Mouse (Mus musculus) brain, embryonic 14.5 days (tissue): ENCODE results near the gene Srf. TPM values are rescaled to one million over a fixed set of nuclear protein-coding genes. Genes with fewer than 3 reads are reported as not detected.
A peak's percentile ranks its signal among the peaks of the same experiment; 100 is the strongest.

ENCODE experiments used
- DNase-seq: peaks from one replicate; pipeline ENCODE4 v3.0.0-alpha.2; 2011; ENCODE audit warnings: low read depth
- CTCF ChIP-seq: fragments of 200-500 bp; IDR thresholded peaks from 2 replicates; pipeline ENCODE4 v1.5.1; 2012; ENCODE audit warnings: inconsistent platforms, mild to moderate bottlenecking, moderate library complexity, borderline replicate concordance; ENCODE audit not compliant: insufficient read depth, insufficient read length; ENCODE audit errors: extremely low read depth
- POLR2A ChIP-seq: fragments of 200-500 bp; IDR thresholded peaks from 2 replicates; pipeline ENCODE4 v1.6.1; 2012; ENCODE audit warnings: mild to moderate bottlenecking, inconsistent platforms, borderline replicate concordance; ENCODE audit not compliant: poor library complexity, insufficient read depth, insufficient read length, severe bottlenecking; ENCODE audit errors: extremely low read depth
- polyA plus RNA-seq: library from polyadenylated mRNA; depleted of rRNA; stranded (reverse); fragments of >200 nt; gene quantifications from 2 replicates; pipeline ENCODE4 v1.2.3, GENCODE M21; 2012

The Srf gene
- polyA plus RNA-seq, 1 experiment = 83.2 TPM

- DNase-seq = no peak
- TF ChIP-seq CTCF (no peak), POLR2A (no peak)
Observed at GRCm38 (mm10) chr17:46546591-46546990, 9.4 kb downstream of the Srf start.

GRCm38 (mm10) chr17:46545813-46546564, 10.0 kb downstream of the Srf start, which contains the start of gene Cul9:
Cul9 (minus strand) TSS chr17:46546388.
- peak; percentile 94 for DNase-seq
- TF ChIP-seq POLR2A (peak; percentile 43; the same call in 1 of the 2 replicates), CTCF (no peak)

DNA sequence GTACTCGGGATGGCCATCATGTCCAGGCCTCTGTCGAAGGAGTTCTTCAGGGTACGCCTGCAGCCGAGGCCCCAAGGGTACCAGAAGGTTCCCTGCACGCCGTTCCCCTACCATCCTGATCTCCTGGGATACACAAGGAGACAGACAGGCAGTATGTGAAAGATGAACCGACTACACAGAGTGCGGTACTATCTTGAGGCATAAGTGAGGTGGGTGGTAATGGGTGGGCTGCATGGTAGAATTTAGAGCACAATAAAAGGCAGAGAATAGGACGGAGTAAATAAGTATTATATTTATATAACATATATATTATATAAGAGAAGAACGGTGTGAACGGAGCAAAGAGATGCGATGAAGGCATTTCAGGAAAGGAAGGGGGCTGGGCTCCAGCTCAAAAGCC, 12.3 kb downstream of the Srf start:
- DNase-seq = no peak
- TF ChIP-seq CTCF (no peak), POLR2A (no peak)

- peak; percentile 82 for DNase-seq
- TF ChIP-seq POLR2A = no peak
- peak; percentile 94 for TF ChIP-seq CTCF
Observed at GRCm38 (mm10) chr17:46525579-46526307, 30.2 kb downstream of the Srf start.

DNA sequence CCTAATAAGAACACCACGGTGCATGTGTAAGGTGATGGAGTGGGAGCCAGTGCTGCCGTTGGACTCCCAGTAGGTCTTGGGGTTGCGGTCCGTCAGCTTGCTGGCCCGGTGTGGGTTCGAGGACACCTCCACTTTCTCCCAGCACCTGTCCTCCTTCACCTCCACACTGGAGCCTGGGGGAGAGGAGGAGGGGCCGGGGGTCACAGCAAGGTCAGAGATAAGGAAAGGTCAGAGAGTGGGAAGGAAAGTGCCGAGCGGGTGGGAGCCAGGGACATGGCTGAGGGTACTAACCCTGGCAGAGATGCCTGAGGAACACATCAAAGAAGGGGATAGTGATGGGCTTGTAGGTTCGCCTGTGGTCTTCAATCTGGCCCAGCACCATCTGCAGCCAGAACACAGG, 30.9 kb downstream of the Srf start:
- TF ChIP-seq POLR2A (no peak), CTCF (no peak)
- no peak for DNase-seq

- TF ChIP-seq CTCF (0 out of 2 replicates have a peak, but pooled peaks have one; percentile 31), POLR2A (no peak)
- peak; percentile 37 for DNase-seq
Observed at GRCm38 (mm10) chr17:46521963-46522668, 33.9 kb downstream of the Srf start.

- no peak for TF ChIP-seq POLR2A
- no peak for TF ChIP-seq CTCF
- DNase-seq = no peak
Observed at GRCm38 (mm10) chr17:46521174-46521573, 34.8 kb downstream of the Srf start.

DNA sequence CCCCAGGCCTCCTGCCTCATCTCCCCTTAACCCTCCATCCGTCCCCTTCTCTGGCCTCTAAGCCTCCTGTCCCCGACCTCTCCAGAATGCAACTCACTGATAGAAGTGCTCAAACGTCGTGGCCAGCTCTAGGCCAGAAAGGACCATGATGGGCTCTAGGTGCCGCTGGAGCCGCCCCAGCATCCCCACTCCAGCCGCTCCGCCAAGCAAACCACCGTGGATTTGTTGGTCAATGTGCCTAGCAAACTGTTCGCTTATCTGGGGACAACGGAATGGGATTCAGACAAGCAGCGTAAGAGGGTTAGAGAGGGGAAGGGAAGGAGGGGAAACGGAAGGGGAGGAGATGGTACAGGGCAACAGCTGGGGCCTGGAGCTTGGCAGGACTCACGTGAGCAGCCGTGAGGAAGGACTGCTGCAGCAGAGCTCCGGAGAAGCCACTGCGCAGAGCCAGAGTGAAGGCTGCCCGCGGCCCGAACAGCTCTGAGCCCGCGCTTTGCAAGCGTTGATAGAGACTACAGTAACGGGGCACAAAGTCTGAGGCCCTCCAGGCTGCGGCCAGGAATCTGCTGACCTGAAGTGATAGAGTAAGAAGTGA, 35.5 kb downstream of the Srf start:
- TF ChIP-seq CTCF (no peak), POLR2A (no peak)
- peak; percentile 29 for DNase-seq

DNA sequence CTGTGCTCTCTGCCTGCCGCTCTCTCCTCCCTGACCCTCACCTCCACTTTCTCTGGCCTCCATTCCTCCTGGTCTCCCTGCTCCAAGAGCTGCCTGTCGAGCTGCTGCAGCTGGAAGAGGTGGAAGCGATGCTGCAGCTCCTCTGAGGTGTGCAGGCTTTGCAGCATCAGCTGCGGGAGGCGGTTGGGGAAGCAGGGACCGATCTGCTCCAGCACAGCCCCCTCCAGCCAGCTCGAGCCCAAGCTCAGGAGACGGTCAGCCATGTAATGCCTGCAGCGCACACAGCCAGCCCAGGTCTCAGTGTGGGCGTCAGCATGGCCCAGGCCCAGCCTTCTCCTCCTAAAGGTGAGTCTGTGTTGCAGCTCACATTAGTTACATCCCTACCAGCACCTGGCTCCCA, 36.0 kb downstream of the Srf start:
- TF ChIP-seq CTCF (no peak), POLR2A (no peak)

GRCm38 (mm10) chr17:46513329-46513728, 42.6 kb downstream of the Srf start:
- TF ChIP-seq POLR2A (no peak), CTCF (no peak)
- peak; percentile 33 for DNase-seq

More for the DNA sequence above, 36.0 kb downstream of the Srf start:
- no peak for DNase-seq

DNA sequence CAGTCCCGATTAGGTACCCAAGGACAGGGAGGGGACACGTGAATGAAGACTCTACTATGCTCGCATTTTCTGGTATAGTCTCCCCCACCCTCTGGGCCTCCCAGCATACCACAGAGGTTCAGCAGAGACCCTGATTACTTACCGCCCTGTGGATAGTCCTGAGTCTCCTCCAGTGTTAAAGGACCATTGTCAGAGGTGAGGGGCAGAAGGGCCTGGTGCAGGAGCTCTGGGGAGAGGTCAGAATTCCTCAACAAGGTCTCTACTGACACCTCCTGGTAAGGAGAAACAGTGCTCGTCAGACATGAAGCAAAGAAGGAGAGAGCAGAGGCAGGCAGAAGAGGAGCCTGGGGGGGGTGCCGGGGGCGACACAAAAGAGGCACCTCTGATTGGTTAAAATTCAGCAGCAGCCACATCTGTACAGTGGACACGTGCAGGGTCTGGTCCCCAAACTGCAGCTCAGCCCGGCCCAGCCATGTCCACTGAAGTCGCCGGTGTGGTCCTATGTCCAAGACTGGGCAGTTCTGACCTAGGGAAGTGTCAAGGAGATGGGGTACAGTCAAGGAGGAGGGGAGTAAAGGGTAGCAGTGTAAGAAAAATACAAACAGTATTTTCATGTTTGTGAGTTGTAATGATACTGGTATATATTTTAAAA, 44.8 kb downstream of the Srf start:
- no peak for TF ChIP-seq POLR2A
- peak; percentile 63; the same call in 1 of the 2 replicates for TF ChIP-seq CTCF
- peak; percentile 30 for DNase-seq
